Mouse (Mus musculus) forebrain, embryonic 16.5 days (tissue): ENCODE results near the gene Trim47. TPM values are rescaled to one million over a fixed set of nuclear protein-coding genes. Genes with fewer than 3 reads are reported as not detected.
A peak's percentile ranks its signal among the peaks of the same experiment; 100 is the strongest.

ENCODE experiments used
- ATAC-seq: fragments of 200-750 bp; cut with Nextera tagmentation; 2 replicates; pipeline ENCODE4 v1.8.0; 2017; ENCODE audit warnings: mild to moderate bottlenecking, moderate library complexity
- H3K27ac ChIP-seq: fragments of 300-500 bp; sonication (generic); 2 replicates; pipeline ENCODE4 v1.5.1; 2014; ENCODE audit warnings: low read length, control low read depth
- H3K27me3 ChIP-seq: fragments of 300-500 bp; sonication (generic); replicated peaks from 2 replicates; pipeline ENCODE4 v1.6.1; 2014; ENCODE audit warnings: low read length; ENCODE audit not compliant: control insufficient read depth, insufficient read depth
- H3K36me3 ChIP-seq: fragments of 300-500 bp; sonication (generic); 2 replicates; pipeline ENCODE4 v1.6.1; 2014; ENCODE audit not compliant: control insufficient read depth, insufficient read depth
- H3K4me1 ChIP-seq: fragments of 300-500 bp; sonication (generic); replicated peaks from 2 replicates; pipeline ENCODE4 v1.6.1; 2014; ENCODE audit warnings: low read length; ENCODE audit not compliant: control insufficient read depth, insufficient read depth
- H3K4me2 ChIP-seq: fragments of 300-500 bp; sonication (generic); 2 replicates; pipeline ENCODE4 v1.6.1; 2014; ENCODE audit warnings: mild to moderate bottlenecking, low read length, control low read depth
- H3K4me3 ChIP-seq: fragments of 300-500 bp; sonication (generic); replicated peaks from 2 replicates; pipeline ENCODE4 v1.5.1; 2014; ENCODE audit warnings: mild to moderate bottlenecking, low read length, control low read depth
- H3K9ac ChIP-seq: fragments of 300-500 bp; sonication (generic); replicated peaks from 2 replicates; pipeline ENCODE4 v1.6.1; 2014; ENCODE audit warnings: low read depth, low read length, control low read depth
- H3K9me3 ChIP-seq: fragments of 300-500 bp; sonication (generic); 2 replicates; pipeline ENCODE4 v1.6.1; 2016; ENCODE audit warnings: low read length; ENCODE audit not compliant: control insufficient read depth
- WGBS: fragments of 180-500 bp; shearing (Covaris S2); extraction: QIAGEN DNeasy Blood & Tissue Kit; methylation state at CpG from one replicate; pipeline ENCODE4 v1.1.7; 2014; 5-methylcytosine and 5-hydroxymethylcytosine counted together
- polyA plus RNA-seq: library from polyadenylated mRNA; unstranded; fragments of >200 nt; fragmentation: Nextera tagmentation; extraction: Ambion mirVana; gene quantifications from 2 replicates; pipeline ENCODE4 v1.2.1, GENCODE M21; 2015

Gene Trim47
- polyA plus RNA-seq, 1 experiment from 2014 or later: 6.6 TPM

DNA sequence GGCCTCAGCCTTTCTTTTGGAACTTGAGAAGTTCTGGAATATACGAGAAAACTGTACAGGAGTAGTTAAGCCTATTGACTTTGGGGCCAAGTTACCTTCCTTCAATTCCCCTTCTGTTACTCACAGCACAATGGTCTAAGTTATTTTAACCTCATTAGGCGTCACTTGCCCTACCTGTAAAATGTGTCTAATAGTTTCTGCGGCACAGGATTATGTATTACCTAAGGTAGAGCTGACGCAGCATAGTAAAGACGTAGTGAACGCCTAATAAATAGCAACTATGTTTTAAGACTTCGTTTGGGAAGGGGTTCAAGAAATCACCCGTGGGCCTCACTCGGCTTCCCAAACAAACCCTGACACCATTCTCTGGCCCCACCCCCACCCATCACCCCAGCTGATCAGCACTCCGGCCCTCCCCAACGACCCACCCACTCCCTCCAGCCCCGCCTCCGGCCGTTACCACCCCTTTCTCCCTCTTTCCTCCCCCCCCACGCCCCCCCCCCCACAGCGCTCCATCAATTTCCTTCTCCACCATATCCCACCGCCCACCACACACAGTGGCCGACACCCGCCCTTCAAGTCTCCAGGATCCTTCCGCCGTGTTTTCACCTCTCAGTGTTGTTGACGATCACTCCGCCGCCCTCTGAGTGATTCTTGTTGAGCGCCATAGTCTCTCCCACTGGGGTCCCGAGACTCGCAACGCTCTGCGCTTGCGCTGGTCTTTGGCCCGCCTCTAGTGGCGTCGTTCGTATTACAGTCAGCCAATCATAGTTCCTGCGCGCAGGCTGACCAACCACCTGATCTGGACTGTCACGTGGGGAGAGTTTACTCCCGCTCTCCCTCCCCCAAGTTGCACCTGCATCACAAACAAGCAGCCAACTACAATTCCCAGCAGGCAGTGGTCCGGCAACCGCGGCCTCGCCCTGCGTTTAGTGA, 40.5 kb downstream of the Trim47 start, which contains the start of gene Wbp2:
TSS of gene Wbp2 (minus strand) at position 738 of the 936 bp plus-strand sequence.
- H3K4me2 ChIP-seq: peak within 1 kb of the TSS; percentile 74
- H3K27ac ChIP-seq: peak within 1 kb of the TSS; percentile 77
- H3K4me1 ChIP-seq: peaks cover 17% of the 10 kb centered on the region
- ATAC-seq: peak; percentile 97
- 4% methylated on average over 37 of the region's 43 CpGs for WGBS
- H3K9me3 ChIP-seq: no peaks in the 10 kb centered on the region
- no peaks in the 10 kb centered on the region for H3K27me3 ChIP-seq
- peak within 1 kb of the TSS; percentile 67 for H3K4me3 ChIP-seq
- H3K9ac ChIP-seq: peak within 1 kb of the TSS; percentile 52
- H3K36me3 ChIP-seq: peaks cover 6% of the 10 kb centered on the region

DNA sequence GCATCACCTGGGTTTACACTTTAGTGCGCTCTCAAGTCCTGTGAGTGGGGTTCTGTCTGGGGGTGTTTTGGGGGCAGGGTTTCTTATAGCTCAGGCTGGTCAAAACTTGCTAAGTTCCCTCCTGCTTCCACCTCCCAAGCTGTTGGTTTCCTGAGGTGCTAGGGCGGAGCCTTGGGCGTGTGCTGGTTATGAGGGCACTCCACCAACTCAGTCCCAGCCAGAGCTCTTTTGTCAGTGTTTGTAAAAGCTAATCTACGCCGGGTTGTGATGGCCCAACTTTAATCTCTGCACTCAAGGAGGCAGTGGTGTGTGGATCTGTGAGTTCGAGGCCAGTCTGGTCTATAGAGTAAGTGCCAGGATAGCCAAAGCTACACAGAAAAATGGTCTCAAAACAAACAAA, 42.8 kb downstream of the Trim47 start:
- no peak overlapping the region for H3K4me2 ChIP-seq
- no peaks in the 10 kb centered on the region for H3K9me3 ChIP-seq
- ATAC-seq: no peak
- H3K9ac ChIP-seq: no peak overlapping the region
- H3K36me3 ChIP-seq: peaks cover 21% of the 10 kb centered on the region
- H3K27ac ChIP-seq: no peak overlapping the region
- peaks cover 17% of the 10 kb centered on the region for H3K4me1 ChIP-seq
- WGBS: 98% methylated on average over 6 of the region's 6 CpGs
- H3K4me3 ChIP-seq: no peak overlapping the region
- no peaks in the 10 kb centered on the region for H3K27me3 ChIP-seq

DNA sequence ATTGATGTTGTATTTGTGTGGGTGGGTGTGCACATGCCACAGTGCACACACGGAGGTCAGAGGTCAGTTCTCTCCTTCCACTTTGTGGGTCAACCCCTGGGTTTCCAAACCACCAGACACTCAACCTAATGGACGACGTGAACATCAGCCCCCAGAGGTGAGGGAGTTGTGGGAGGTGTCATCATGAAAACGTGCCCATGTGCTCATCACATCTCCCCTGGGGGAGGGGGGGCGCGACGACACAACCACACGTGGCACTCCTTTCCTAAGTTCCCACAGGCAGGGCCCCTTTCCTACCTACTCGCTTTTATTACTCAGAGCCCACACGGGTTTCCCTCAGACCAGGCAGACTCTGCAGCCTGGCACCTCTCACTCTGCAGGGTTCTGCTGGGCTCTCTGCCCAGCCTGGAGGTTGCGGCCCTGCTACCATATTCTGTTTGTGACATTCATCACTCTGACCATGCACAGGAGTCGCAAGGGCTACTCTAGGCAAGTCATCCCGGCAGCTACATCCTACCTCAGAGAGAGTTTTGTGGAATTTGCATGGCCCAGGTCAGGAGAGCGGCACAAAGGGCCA, 43.8 kb downstream of the Trim47 start:
- Histone ChIP-seq H3K27ac (no peak overlapping the region), H3K9ac (no peak overlapping the region), H3K4me3 (no peak overlapping the region), H3K9me3 (no peaks in the 10 kb centered on the region), H3K36me3 (peaks cover 23% of the 10 kb centered on the region), H3K4me2 (no peak overlapping the region), H3K27me3 (no peaks in the 10 kb centered on the region), H3K4me1 (peaks cover 19% of the 10 kb centered on the region)
- WGBS: 92% methylated on average over 14 of the region's 14 CpGs
- ATAC-seq: no peak

DNA sequence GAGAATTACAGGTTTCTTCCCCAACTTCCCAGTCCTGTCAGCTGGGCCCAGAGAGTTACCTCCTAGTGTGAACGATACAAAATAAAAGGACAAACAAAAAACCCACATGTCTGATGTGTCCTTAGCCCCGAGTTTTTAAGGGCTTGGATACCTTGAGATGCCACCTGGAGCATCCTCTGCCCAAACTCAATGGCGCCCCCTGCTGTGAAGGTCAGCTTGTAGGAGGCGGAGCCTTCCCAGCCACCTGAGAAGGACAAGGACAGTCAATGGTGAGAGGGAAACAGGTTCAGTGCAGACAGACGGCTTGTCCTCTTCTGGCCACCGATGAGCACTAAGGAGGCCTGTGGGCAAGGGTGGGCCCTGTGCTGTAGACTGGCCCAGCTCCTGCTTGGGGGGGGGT, 45.9 kb downstream of the Trim47 start:
- WGBS: 66% methylated on average over 6 of the region's 6 CpGs
- Histone ChIP-seq H3K9me3 (no peaks in the 10 kb centered on the region), H3K4me2 (no peak overlapping the region), H3K9ac (no peak overlapping the region), H3K4me3 (no peak overlapping the region), H3K27me3 (no peaks in the 10 kb centered on the region), H3K4me1 (peaks cover 13% of the 10 kb centered on the region), H3K27ac (no peak overlapping the region), H3K36me3 (peaks cover 23% of the 10 kb centered on the region)
- ATAC-seq: no peak

DNA sequence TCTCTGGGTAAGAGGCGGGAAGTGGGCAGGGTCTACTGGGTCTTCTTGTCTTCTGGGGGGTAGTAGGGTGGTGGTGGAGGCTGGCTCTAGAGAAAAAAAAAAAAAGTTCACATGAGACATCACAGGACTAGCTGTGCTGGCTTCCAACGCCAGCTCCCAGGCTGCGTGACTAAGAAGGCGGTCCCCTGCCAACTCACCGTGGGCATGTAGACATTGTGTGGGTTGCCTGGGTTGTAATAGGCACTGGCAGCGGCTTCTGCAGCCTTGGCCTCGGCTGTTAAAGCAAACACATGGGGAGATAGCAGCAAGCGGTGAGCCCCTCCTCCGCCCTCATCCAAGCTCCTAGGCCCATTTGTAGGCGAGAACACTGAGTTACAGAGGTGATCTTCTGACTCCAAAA, 47.5 kb downstream of the Trim47 start:
- Histone ChIP-seq H3K9me3 (no peaks in the 10 kb centered on the region), H3K4me3 (no peak overlapping the region), H3K9ac (no peak overlapping the region), H3K27me3 (no peaks in the 10 kb centered on the region), H3K4me1 (peaks cover 5% of the 10 kb centered on the region), H3K36me3 (peaks cover 23% of the 10 kb centered on the region), H3K4me2 (no peak overlapping the region), H3K27ac (no peak overlapping the region)
- ATAC-seq: no peak
- WGBS: 80% methylated on average over 10 of the region's 10 CpGs

DNA sequence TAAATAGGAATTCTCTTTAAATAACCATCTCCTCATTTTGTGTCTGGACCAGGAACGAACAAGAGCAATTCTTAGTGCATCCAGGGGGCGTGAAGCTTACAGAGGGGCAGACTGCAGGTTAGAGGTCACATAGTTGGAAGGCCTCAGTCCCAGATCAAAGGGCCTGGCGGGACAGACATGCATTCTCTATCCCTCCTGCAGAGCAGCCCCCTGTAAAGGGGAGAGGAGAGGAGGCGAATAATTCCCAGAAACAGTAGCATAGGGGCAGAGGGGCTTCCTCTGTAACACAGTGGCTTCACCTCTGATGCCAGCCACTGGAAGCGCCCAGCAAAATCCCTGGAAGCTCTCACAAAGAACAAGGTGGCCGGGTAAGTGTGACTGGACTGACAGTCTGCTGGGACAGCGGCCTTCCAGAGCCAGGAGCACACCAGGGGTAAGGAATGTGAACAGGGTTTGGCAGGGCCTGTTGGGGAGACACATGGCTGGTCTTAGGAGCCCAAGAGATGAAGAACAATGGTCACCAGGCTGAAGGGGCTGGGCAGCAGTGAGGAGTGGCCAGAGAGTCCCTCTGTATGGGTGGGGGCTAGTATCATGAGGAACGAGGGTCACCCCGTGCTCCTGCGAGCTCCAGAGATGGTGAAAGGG, 48.2 kb downstream of the Trim47 start:
- Histone ChIP-seq H3K27me3 (no peaks in the 10 kb centered on the region), H3K9ac (no peak overlapping the region), H3K9me3 (no peaks in the 10 kb centered on the region), H3K4me3 (no peak overlapping the region), H3K27ac (no peak overlapping the region), H3K36me3 (peaks cover 23% of the 10 kb centered on the region), H3K4me1 (peaks cover 5% of the 10 kb centered on the region), H3K4me2 (no peak overlapping the region)
- 40% methylated on average over 10 of the region's 10 CpGs for WGBS
- no peak for ATAC-seq

DNA sequence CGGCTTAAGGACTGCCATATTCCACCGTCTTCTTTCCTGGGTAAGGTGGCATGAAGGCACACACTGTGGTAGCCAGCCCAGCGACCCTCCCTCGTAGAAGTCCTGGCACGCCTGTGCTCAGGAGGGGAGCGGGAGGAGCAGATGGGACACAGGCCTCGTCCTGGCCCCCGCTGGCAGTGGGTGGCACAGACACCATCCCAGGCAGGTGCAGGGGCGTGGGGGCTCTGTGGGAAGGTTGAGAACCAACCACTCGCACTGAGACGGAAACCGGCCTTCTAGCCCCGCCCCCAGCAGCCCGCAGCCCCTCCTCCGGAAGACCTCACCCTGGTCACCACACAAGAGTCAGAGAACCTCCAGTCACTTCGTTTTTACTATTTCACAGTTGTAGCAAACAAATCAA, 48.8 kb downstream of the Trim47 start:
- Histone ChIP-seq H3K4me3 (peak overlapping the region; percentile 15; the same call in 1 of the 2 replicates), H3K9ac (peak overlapping the region; percentile 40; the same call in 1 of the 2 replicates), H3K27me3 (no peaks in the 10 kb centered on the region), H3K4me1 (peaks cover 5% of the 10 kb centered on the region), H3K9me3 (no peaks in the 10 kb centered on the region), H3K36me3 (peaks cover 23% of the 10 kb centered on the region), H3K27ac (no peak overlapping the region; the same call in 1 of the 2 replicates), H3K4me2 (peak overlapping the region; percentile 35)
- 11% methylated on average over 16 of the region's 16 CpGs for WGBS
- ATAC-seq: peak; percentile 57; the same call in 1 of the 2 replicates

DNA sequence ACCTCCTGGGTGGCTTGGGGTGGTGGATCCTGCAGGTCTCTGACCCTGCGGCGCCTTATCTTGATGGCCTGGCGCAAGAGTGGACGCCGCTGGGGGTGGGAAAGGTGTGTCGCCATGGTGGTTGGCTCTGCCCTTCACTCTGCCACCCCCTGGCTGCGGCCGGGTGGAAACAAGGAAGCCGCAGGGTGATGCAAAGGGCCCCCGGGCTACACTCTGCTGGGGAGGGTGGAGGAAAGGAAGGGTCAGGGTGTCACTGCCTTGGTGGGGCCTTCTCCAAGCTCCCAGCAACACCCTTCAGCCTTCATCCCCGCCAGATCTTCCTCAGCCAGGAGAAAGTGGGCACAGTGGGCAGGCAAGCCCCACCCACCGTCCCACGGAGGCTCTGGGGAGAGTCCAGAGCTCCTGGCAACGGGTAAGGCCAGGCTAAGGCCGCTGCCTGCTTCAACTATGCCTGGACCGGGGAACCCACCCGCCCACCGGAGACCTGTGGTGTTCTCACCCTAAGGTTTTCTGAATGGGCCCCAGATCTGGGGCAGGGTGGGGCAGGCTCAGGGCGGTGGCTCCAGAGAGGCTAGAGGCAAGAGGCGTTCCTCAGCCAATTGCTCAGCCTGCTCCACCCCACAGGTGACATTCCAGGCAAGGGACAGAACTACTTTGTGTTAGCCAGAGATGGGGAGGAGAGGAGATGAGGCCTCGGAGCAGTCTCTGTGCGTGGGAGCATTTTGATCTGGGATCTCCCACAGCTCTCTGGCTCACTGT, 49.4 kb downstream of the Trim47 start, which contains the start of gene Unc13d:
TSS of gene Unc13d (minus strand) at position 516 of the 759 bp plus-strand sequence.
- Histone ChIP-seq H3K27ac (no peak within 1 kb of the TSS; the same call in 1 of the 2 replicates), H3K4me2 (peak within 1 kb of the TSS; percentile 35), H3K4me3 (peak within 1 kb of the TSS; percentile 15; the same call in 1 of the 2 replicates), H3K27me3 (no peaks in the 10 kb centered on the region), H3K9ac (peak within 1 kb of the TSS; percentile 40; the same call in 1 of the 2 replicates), H3K4me1 (peaks cover 5% of the 10 kb centered on the region), H3K36me3 (peaks cover 22% of the 10 kb centered on the region), H3K9me3 (no peaks in the 10 kb centered on the region)
- no peak for ATAC-seq
- WGBS: 75% methylated on average over 22 of the region's 22 CpGs
